Mouse (Mus musculus): ENCODE measurements around the gene Cryab. TPM values are rescaled to one million over a fixed set of nuclear protein-coding genes. Genes with fewer than 3 reads are reported as not detected.
A peak's percentile ranks its signal among the peaks of the same experiment; 100 is the strongest.

Gene Cryab
- polyA plus RNA-seq, 1 experiment from 2014 or later: 10.7 TPM

DNA sequence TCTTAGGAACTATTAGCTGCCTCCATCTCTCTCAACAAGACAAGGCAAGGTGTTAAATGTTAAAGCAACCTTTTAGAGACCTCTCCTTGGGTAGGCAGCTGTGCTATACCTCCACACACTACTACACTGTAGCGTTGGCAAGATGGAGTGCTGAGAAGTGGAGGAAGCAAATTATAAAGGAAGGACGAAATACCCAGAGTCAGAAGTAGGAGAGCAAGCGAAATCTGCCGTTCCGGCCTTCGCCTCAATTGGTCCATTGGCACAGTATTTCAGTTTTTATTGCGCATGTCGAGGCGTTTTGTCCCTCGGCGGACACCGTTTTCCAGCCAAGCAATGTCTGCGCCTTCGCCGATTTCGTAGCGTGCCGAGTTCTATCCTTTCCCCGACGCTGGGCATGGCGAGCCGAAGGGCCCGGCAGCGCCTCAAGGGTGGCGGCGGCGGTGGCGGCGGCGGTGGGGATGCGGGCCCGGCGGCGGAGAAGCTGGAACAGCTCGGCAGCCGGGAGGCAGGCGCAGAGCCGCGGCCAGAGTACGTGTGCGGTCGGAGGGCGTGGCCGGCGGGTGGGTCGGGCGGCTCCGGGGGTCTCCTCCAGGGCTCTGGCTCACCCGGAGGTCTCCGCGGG is 24.0 kb downstream of the Cryab start, which contains the start of the genes Alg9 and 1110032A03Rik:
Alg9 (plus strand) TSS at position 29 of the 622 bp plus-strand sequence.
1110032A03Rik (minus strand) TSS at position 530 of the 622 bp plus-strand sequence.
- Histone ChIP-seq H3K4me3 (peak within 1 kb of the TSS; percentile 64), H3K27me3 (replicated peaks) (no peaks in the 10 kb centered on the region), H3K9me3 (no peaks in the 10 kb centered on the region), H3K27ac (peak within 1 kb of the TSS; percentile 94), H3K4me2 (peak within 1 kb of the TSS; percentile 80), H3K9ac (peak within 1 kb of the TSS; percentile 88), H3K36me3 (replicated peaks) (peaks cover 3% of the 10 kb centered on the region; the same call in 1 of the 2 replicates), H3K4me1 (peaks cover 27% of the 10 kb centered on the region)
- under 1% methylated on average over 51 of the region's 51 CpGs for WGBS
- ATAC-seq (replicated peaks): peak; percentile 81

DNA sequence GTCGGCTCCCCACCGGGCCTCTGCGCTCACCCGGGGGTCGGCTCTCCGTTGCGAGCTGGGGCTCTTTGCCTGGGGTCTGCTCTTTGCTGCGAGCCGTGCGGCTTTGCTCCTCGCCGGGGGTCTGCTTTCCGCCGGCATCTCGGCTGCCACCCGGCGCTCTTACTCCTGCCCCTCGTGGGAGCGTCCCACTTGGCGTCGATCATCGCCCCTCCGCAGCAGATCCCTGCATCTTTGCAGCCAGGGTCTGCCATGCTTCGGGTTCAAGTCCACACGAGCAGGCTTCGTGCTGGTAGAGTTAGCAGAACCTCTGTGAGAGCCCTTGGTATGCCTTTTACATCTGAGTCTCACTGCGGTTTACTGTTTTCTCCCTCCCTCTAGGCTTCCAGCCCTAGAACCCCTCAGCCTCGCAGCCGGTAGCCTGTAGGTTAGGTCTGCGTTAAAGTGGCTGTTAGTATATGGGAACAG is 24.6 kb downstream of the Cryab start:
- Histone ChIP-seq H3K27ac (peak overlapping the region; percentile 94), H3K4me2 (peak overlapping the region; percentile 80), H3K27me3 (replicated peaks) (no peaks in the 10 kb centered on the region), H3K4me3 (peak overlapping the region; percentile 64), H3K36me3 (replicated peaks) (peaks cover 8% of the 10 kb centered on the region; the same call in 1 of the 2 replicates), H3K4me1 (peaks cover 27% of the 10 kb centered on the region), H3K9me3 (no peaks in the 10 kb centered on the region), H3K9ac (peak overlapping the region; percentile 88)
- ATAC-seq (replicated peaks): peak; percentile 81
- under 1% methylated on average over 30 of the region's 30 CpGs for WGBS

DNA sequence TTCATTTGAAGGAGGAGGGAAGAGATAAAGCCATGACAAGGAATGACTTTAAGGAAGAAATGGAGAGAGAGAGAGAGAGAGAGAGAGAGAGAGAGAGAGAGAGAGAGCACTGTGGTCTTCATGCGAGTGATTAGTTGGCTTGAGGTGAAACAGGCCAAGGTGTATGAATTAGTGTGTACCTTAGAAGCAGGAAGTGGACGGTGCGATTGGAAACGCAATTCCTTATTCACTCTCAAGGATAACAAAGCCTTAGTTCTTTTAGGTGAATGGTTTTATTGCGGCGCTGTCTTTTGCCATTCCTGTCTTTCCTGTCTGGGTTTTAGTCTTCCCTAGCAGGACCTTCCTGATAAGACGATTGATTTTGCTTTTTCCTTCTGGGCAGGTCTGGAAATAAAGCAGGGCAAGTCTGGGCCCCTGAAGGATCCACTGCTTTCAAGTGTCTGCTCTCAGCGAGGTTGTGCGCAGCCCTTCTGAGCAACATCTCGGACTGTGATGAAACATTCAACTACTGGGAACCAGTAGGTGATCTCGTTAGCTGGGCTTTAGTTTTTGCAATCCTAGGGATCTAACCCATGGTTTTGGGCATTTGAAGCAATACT is 25.1 kb downstream of the Cryab start:
- no peak for ATAC-seq (replicated peaks)
- Histone ChIP-seq H3K27ac (peak overlapping the region; percentile 94; the same call in 1 of the 2 replicates), H3K4me3 (peak overlapping the region; percentile 64), H3K4me1 (peaks cover 27% of the 10 kb centered on the region), H3K36me3 (replicated peaks) (peaks cover 14% of the 10 kb centered on the region; the same call in 1 of the 2 replicates), H3K9ac (peak overlapping the region; percentile 88), H3K4me2 (peak overlapping the region; percentile 80), H3K9me3 (no peaks in the 10 kb centered on the region), H3K27me3 (replicated peaks) (no peaks in the 10 kb centered on the region)
- 66% methylated on average over 11 of the region's 11 CpGs for WGBS

DNA sequence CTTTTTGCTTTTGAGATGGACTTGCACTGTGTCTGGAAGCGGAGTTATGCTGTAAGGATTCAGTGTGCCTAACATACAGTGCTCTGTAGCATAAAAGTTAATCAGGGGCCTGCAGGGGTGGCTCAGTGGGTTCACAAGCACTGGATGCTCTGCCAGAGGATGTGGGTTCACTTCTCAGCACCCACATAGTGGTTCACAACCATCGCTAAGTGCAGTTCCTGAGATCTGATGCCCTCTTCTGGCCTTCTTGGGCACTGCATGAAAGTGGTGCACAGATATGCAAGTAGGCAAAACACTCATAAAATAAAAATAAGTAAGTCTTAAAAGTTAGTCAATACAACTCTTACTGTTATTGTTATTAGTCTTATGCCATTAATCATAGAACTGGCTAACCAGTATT is 31.0 kb downstream of the Cryab start:
- no peak overlapping the region for H3K27ac ChIP-seq
- H3K9ac ChIP-seq: no peak overlapping the region
- WGBS: 71% methylated on average over 2 of the region's 2 CpGs
- no peak for ATAC-seq (replicated peaks)
- no peaks in the 10 kb centered on the region for H3K4me1 ChIP-seq
- no peak overlapping the region for H3K4me3 ChIP-seq
- H3K36me3 ChIP-seq (replicated peaks): peaks cover 53% of the 10 kb centered on the region
- H3K4me2 ChIP-seq: no peak overlapping the region
- H3K27me3 ChIP-seq (replicated peaks): no peaks in the 10 kb centered on the region
- no peaks in the 10 kb centered on the region for H3K9me3 ChIP-seq

DNA sequence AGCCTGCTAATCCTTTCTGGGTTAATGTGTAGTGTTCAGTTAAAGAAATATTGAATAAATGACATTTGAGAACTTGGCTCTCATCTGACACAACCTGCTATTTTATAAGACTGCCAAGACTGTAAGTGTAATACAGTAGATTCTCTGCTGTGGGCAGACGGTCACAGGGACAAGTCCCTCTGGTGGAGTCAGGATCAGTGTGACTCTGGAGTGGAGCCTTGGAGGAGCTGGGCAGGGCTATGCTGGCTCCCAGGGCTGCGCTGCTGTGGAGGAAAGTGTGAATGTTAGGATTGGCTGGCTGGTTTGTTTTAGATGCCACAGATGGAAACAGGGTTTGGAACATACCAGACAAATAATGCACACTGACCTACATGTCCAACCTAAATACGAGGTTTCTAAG is 44.1 kb downstream of the Cryab start:
- 94% methylated on average over 3 of the region's 3 CpGs for WGBS
- Histone ChIP-seq H3K27ac (no peak overlapping the region), H3K36me3 (replicated peaks) (peaks cover 19% of the 10 kb centered on the region), H3K9ac (no peak overlapping the region), H3K4me3 (no peak overlapping the region), H3K27me3 (replicated peaks) (no peaks in the 10 kb centered on the region), H3K4me2 (no peak overlapping the region), H3K9me3 (no peaks in the 10 kb centered on the region), H3K4me1 (no peaks in the 10 kb centered on the region)
- ATAC-seq (replicated peaks): no peak

DNA sequence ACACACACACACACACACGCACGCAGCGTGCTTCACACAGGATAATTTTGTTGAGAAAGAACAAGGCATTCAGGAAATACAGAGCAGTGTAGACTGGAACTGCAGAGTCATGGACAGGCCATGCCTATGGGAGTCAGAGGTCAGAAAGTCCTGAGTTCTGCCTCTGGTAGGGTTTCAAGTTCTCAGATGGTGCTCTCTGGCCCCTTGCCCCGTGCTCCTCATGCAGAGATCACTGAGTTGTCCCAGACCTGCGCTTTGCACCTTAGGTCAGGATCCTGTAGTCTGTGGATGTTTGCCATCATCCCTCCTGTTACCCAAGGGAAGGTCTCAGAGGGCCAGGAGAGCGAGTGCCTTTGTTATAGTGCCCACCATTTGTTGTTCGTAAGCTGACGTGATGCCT is 45.7 kb downstream of the Cryab start:
- 93% methylated on average over 8 of the region's 8 CpGs for WGBS
- no peak overlapping the region for H3K4me3 ChIP-seq
- H3K27ac ChIP-seq: no peak overlapping the region
- no peak overlapping the region for H3K4me2 ChIP-seq
- H3K27me3 ChIP-seq (replicated peaks): no peaks in the 10 kb centered on the region
- H3K9ac ChIP-seq: no peak overlapping the region
- H3K9me3 ChIP-seq: no peaks in the 10 kb centered on the region
- peaks cover 8% of the 10 kb centered on the region for H3K36me3 ChIP-seq (replicated peaks)
- ATAC-seq (replicated peaks): no peak
- no peaks in the 10 kb centered on the region for H3K4me1 ChIP-seq

DNA sequence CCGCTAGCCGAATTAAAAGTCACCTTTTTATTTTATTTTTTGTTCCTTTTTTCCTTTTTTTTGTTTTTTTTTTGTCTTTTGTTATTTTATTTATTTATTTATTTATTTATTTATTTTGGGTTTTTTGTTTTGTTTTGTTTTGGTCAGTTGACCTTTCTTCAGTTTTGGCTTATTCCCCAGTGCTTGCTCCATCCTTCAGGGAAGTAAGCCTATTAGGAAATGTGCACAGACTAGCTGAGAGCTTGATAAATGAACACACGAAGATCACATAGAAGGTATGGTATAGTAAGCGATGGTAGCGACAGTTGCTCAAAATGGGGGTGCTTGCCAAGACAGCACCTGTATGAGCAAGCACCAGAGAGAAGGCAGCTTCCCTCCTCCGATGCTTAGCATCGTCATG is 46.5 kb downstream of the Cryab start:
- ATAC-seq (replicated peaks): no peak
- Histone ChIP-seq H3K9ac (no peak overlapping the region), H3K4me1 (no peaks in the 10 kb centered on the region), H3K4me3 (no peak overlapping the region), H3K27ac (no peak overlapping the region), H3K27me3 (replicated peaks) (no peaks in the 10 kb centered on the region), H3K36me3 (replicated peaks) (peaks cover 5% of the 10 kb centered on the region; the same call in 1 of the 2 replicates), H3K4me2 (no peak overlapping the region), H3K9me3 (no peaks in the 10 kb centered on the region)
- 96% methylated on average over 7 of the region's 7 CpGs for WGBS

DNA sequence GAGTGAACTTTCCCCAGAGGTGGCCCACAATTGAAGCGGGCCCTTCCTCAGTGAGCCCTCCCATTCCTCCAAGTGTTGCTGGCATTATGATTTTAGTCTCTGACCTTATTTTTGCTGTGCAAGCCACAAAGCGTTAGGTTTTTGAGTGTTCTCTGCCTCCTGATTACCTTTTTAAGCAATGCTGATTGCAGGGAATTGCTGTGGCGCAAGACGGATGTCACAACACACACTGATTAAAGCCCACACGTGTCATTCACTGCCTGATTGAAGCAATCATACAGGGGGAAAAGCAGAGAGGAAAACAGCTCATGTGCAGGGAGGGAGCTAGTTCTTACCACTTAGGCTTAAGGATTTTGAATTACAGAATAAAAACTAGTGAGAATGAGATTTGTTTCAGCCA is 47.2 kb downstream of the Cryab start:
- Histone ChIP-seq H3K9me3 (no peaks in the 10 kb centered on the region), H3K4me2 (no peak overlapping the region), H3K36me3 (replicated peaks) (peaks cover 10% of the 10 kb centered on the region; the same call in 1 of the 2 replicates), H3K27ac (no peak overlapping the region), H3K9ac (no peak overlapping the region), H3K4me1 (no peaks in the 10 kb centered on the region), H3K4me3 (no peak overlapping the region), H3K27me3 (replicated peaks) (no peaks in the 10 kb centered on the region)
- no peak for ATAC-seq (replicated peaks)
- WGBS: 87% methylated on average over 5 of the region's 5 CpGs

DNA sequence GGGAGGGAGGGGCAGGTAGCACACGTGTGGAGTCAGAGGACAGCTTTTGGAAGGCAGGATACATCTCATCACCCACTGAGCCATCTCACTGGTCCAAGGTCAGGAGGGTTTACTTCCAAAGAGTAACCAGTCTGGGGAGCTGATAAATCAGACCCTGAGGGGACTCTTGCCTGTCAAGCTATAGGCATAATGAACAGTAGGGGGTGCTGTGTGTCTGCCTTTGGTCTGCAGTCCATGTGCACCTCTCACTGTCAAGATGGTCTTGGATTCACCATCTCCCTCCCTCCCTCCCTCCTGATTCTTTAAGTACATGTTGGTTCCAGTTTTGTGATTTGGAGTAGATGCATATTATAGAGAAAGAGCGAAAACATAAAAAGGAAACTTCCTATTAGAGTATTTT is 49.9 kb downstream of the Cryab start:
- no peaks in the 10 kb centered on the region for H3K9me3 ChIP-seq
- H3K4me2 ChIP-seq: no peak overlapping the region
- no peaks in the 10 kb centered on the region for H3K4me1 ChIP-seq
- H3K27ac ChIP-seq: no peak overlapping the region
- no peak for ATAC-seq (replicated peaks)
- WGBS: 65% methylated on average over 2 of the region's 2 CpGs
- peaks cover 27% of the 10 kb centered on the region; the same call in 1 of the 2 replicates for H3K36me3 ChIP-seq (replicated peaks)
- no peak overlapping the region for H3K4me3 ChIP-seq
- H3K27me3 ChIP-seq (replicated peaks): no peaks in the 10 kb centered on the region
- no peak overlapping the region for H3K9ac ChIP-seq

DNA sequence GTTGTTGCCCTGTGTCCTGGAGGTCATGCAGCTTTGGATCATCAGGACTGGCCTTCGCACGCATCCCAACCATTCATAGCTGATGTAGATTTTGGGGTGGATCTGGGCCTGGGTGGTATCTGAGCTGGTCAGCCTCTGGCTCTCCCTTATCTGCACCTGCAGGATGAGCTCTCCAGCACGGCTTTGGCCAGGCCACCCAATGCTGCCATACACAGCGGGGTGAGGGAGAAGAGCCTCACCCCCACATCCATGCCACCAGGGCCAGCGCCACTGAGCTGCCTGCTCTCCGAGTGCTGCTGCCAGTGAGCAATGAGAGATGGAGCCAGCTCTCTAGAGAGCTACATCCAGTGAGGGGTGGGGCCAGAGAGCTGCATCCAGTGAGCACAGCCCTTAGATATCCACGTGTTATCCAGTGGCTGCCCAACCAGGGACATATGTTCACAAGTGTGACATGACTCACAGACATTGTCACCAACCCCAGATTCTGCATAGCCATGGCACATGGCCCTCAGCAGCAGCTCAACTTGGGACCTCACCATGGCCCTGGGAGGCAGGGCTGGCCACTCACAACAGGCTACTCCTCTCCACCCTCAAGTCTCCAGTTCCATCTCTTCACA is 52.0 kb downstream of the Cryab start:
- no peak for ATAC-seq (replicated peaks)
- H3K27me3 ChIP-seq (replicated peaks): no peaks in the 10 kb centered on the region
- no peak overlapping the region for H3K27ac ChIP-seq
- WGBS: 91% methylated on average over 7 of the region's 7 CpGs
- H3K9ac ChIP-seq: no peak overlapping the region
- H3K4me1 ChIP-seq: no peaks in the 10 kb centered on the region
- no peaks in the 10 kb centered on the region for H3K9me3 ChIP-seq
- H3K4me3 ChIP-seq: no peak overlapping the region
- H3K4me2 ChIP-seq: no peak overlapping the region
- peaks cover 41% of the 10 kb centered on the region; the same call in 1 of the 2 replicates for H3K36me3 ChIP-seq (replicated peaks)

Data from midbrain, embryonic 15.5 days (tissue).